Mouse (Mus musculus): ENCODE results near the gene Cox7a1.

GRCm38 (mm10) chr7:30155507-30155906 lies 28.4 kb upstream of the Cox7a1 start:
- no peak for TF ChIP-seq CTCF (IDR thresholded peaks at IDR 0.05; ENCODE audit: low read depth, low read length)
- TF ChIP-seq POLR2A (IDR thresholded peaks at IDR 0.05; ENCODE audit: extremely low read depth, insufficient read depth, low read length), result no peak
